Mouse (Mus musculus): ENCODE measurements at regions not wholly inside any gene's neighbourhood (a gene's known extent, or its start where the extent isn't known, plus 50 kb on each side); places are given as distances from the start of the nearest gene placed in this dataset.

DNA sequence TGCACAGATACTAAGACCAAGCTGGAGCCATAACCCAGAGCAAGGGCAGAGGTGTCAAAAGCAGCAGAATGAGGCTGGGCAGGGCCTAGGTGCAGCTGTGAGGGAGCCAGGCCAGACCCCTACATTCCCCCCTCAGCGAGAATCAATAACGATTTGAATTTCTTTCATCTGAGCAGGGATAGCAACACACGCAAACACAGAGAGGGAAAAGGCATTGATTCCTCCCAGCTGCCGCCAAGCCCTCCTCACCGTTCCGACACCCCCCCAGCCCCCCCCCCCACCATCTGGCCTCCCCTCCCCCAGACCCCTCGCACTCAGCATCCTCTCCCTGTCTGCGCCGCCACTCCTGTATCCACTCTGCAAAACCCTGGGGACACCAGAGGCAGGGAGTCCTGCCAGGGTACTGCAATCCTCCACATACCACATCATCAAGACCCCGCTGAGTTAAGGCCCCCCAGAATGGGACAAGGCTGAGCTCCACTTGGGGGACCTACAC, 166.9 kb downstream of the 3100002H09Rik start:
- DNase-seq (ENCODE audit: low spot score) = peak; percentile 41

DNA sequence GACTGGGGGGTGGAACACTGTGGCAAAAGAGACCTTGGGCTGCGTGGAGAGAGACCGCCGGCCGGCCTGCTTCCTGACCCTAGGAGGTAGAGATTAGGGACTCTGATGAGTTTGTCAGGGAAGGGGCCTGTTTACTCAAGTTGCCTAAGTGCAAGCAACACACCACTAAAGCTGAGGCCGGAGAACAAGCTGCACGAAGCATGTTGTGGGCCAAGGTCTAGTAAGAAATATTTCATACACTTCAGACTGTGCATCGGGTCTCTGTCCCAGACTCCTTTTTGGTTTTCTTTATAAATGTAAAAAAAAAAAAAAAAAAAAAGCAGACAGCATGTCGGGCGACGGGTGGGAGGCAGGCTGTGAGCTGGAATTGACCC, 167.5 kb downstream of the 3100002H09Rik start:
- peak; percentile 34 for DNase-seq (ENCODE audit: low spot score)

- no peak for DNase-seq (ENCODE audit: low spot score)
Observed at GRCm38 (mm10) chr4:124442491-124443129, 168.0 kb downstream of the 3100002H09Rik start.

DNA sequence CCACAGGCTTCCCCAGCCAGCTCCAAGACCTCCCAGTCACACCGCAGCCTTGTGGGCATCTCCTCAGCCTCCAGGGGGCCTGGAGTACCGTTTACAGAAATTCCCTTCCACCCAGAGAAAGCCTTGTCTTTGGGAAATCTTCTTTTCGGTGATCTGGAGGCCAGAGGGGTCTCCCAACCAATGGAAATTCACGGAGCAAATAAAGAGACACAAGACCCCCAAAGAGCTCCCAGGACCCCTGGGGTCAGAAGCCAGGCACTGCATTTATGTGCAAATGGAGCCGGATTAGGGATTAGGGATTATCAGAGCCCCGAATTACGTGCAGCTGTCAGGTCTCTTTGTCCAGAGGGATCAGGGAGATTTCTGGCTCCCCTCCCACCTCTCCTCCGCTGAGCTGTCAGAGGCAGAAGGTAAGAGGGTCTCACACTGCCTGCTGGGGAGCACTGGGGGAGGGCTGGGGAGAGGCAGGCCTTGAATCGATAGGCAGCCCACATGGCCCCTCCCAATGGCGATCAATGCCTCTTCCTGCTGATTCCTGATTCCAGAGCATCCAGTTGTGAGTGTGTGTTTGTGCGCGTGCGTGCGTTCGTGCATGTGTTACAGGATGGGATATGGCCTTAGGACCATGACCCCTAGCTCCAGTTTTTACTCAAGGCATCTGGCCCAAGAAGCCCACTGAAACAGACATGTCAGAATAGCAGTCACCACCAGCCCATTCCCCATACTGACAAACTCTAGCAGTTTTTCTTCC, 168.7 kb downstream of the 3100002H09Rik start:
- peak; percentile 64 for DNase-seq (ENCODE audit: low spot score)

DNA sequence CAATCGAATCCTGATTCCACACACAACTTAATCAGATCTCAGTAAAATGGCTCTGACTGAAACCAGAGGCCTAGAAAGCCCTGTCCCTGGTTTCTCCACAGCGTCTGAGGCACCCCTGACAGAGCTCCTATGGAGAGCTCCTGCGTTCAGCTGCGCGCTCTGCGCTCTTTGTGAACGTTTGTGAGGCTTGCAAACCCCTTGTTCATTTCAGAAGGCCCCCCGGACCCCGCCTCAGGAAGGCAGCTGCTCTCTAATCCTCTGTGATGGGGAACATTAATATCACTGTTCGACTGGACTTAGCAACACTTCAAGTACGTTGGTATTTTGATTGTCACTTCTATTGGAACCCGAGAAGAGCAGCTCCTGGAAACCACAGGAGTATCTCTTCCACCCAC, 175.6 kb downstream of the 3100002H09Rik start:
- DNase-seq (ENCODE audit: low spot score) = no peak

DNA sequence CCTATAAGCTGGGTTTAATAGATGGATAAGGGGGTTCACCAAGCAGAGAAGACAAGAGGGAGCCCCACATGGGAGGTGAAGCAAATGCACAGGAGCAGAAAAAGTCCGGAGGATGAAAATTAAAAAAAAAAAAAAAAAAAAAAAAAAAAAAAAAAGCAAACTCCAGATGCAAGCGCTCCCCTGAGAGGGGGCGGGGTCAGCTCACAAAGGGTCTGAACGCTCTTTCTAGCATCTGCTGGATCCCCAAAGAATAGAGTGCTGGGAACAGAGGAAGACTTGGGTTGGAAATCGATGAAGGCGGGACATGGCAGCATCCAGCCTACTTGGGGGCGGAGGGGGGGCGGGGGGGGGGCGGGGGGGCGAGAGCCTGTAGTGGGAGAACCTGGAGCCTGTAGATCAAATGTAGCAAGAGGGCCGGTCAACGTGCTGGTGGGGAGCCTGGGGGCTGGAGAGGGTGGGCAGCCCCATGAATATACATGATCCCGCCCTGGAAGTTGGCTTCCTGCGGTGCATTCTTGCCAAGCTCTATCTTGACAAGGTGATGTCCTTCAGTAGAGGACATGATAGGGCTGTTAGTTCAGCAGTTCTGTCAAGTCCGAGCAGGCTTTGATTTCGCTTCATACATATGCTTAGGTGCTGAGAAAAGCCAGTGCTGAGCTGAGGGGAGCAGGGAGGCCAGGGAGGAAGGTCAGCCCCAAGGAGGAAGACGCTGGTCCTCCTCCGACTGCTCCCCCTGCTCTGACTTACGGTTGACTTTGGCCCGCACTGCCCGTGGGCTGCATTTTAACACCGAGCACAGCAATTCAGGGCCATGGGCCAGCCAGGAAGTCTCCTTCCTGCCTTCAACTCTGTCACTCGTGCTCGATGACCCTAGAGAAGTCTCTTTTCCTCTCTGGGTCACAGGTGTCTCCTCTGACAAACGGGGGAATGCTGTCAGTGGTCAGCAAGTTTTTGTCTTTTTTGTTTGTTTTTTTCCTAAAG, 176.3 kb downstream of the 3100002H09Rik start:
- peak; percentile 63 for DNase-seq (ENCODE audit: low spot score)

GRCm38 (mm10) chr4:124433506-124433905, 177.1 kb downstream of the 3100002H09Rik start:
- DNase-seq (ENCODE audit: low spot score) = no peak

DNA sequence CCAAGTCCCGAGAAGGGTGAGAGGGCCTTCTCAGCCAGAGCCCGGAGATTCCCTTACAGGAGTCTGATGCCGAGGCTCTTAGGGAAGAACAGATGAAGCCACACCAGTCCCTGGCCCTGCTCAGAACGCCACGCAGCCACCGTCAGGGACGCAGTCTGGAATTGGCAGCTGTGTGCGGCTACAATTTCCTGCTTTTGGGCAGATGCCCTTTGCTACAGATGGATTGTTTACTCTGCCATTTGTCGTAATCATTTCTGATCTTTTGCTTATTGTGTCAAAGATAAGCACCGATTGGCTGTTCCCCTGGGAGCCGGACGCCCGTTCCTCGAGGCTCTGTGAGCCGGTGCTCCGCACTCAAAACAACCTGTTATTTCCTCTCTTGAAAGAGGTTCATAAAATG, 179.4 kb downstream of the 3100002H09Rik start:
- no peak for DNase-seq (ENCODE audit: low spot score)

DNA sequence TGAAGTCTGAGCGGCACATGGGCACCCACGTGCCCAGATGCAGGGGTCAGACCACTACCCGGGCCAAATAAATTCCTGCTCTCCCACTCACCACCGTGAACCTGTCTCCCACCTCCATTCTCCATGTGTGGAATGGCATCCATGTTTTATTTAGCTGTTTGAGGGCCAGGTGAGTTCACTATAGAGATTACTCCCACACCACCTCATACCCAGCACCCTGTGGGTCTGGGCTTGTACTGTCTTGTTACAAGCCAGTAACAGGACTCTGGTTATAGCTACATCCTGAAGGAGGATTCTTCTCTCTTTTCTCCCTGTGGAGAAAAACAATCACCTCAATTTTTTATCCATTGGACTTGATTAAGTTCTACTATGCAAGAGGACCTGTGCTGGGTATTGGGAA, 181.8 kb downstream of the 3100002H09Rik start:
- DNase-seq (ENCODE audit: low spot score) = no peak

GRCm38 (mm10) chr4:124422406-124422805, 188.2 kb downstream of the 3100002H09Rik start:
- DNase-seq (ENCODE audit: low spot score) = no peak

GRCm38 (mm10) chr4:124418431-124418830, 192.2 kb downstream of the 3100002H09Rik start:
- DNase-seq (ENCODE audit: low spot score) = no peak

- DNase-seq (ENCODE audit: low spot score) = no peak
Observed at GRCm38 (mm10) chr4:124417176-124417575, 193.4 kb downstream of the 3100002H09Rik start.

GRCm38 (mm10) chr4:124416266-124416665, 194.3 kb downstream of the 3100002H09Rik start:
- DNase-seq (ENCODE audit: low spot score) = no peak

DNA sequence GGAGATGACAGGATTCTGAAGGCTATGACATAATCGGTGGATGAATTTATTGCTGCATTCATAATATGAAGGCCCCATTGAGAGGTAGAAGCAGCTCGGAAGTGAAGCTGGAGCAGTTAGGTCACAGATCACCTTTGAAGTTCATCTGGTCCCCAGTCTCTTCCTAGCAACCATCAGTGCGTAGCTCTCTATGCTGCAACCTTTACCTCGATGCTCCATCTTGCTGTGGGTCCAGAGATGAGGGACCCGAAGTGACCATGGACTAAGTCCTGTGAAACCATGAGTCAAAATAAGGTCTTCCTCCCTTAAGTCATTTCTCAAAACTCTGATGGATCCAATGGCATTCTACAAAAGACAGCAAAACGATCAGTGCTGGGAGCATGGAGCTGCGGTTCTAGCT, 196.2 kb downstream of the 3100002H09Rik start:
- DNase-seq (ENCODE audit: low spot score) = no peak

- DNase-seq (ENCODE audit: low spot score) = no peak
Observed at GRCm38 (mm10) chr4:124409279-124409678, 201.3 kb downstream of the 3100002H09Rik start.

GRCm38 (mm10) chr4:124402075-124402474, 208.5 kb downstream of the 3100002H09Rik start:
- DNase-seq (ENCODE audit: low spot score) = no peak

DNA sequence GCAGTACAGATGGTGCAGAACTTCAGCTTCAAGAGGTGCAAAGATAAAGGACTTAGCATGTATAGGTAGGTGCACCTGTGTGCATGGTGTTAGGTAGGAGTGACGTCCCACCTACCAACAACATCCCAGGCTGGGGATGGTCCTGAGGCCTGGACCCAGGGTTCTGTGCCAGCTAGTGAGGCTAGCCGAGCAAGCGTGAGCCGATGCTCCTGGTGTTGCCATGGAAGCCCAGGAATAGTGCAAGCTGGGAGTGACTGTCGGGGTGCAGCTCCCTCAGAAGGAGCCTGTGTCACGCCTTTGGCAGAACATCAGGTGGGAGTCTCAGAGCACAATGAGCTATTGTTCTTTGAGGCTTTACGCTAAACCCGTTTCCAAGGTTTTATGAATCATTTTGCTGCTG, 209.9 kb downstream of the 3100002H09Rik start:
- DNase-seq (ENCODE audit: low spot score) = no peak

DNA sequence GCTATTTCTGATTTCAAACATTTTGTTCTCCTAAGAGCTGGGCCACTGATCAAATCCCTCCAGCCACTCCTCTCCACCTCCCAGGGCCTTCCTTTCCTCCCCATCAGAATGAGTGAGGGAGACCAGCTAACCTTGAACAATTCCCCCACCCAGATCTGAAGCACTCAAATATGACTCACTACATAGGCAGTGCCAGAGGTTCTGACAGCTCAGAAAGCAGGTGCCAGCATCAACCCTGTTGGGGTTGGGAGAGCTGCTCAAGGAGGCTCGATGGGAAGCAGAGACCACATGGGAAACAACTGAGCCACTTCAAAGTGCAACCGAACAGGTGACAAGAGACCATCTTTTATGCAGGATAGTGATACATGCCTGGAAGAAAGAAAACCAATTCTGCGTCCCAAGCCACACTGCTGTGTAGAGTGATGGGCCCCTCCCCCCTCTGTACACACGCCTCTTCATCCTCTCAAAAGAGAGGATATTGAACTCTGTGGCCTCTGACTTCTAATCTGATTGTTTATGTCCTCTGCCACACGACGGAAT, 210.4 kb downstream of the 3100002H09Rik start:
- no peak for DNase-seq (ENCODE audit: low spot score)

- DNase-seq (ENCODE audit: low spot score) = no peak
Observed at GRCm38 (mm10) chr4:124398354-124398753, 212.2 kb downstream of the 3100002H09Rik start.

DNA sequence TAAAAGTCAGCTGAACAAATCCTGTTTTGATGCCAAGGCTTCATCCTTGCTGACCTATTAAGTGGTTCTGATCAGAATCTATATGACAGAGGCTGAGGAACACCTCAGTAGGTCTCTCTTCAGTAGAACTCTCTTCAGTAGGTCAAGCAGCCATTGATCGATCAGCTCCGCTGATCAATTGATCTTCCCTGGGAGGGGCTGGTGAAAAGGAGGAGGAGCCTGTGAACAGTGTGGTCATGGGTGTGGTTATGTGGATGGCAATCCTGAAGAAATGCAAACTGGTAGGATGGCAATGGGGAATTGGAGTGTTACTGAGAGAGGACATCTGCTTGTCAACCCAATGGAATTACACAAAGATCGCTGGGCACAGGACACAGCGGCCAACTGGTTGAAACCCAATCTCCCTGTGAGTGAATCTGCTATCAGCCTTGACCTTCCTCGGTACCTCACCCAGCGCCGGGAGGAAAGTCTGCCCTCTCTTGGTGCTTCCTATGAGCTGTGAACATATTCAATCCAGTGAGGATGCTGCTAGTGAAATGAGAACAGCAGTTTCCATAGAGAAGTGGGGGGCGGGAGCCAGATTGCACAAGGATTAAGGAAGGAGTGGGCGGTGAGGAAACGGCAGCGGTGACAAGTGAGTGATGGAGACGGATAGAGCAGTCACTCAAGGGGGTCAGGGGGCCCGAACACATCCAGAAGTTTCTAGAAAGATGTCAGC, 213.9 kb downstream of the 3100002H09Rik start:
- DNase-seq (ENCODE audit: low spot score) = no peak

- no peak for DNase-seq (ENCODE audit: low spot score)
Observed at GRCm38 (mm10) chr4:124395966-124396395, 214.6 kb downstream of the 3100002H09Rik start.
